Mouse (Mus musculus) liver, postnatal 0 days (tissue): ENCODE results near the gene Nfatc3.

Experiments
- CTCF ChIP-seq: sonication (generic); IDR thresholded peaks from 2 replicates; pipeline ENCODE4 v1.5.1; 2016; ENCODE audit warnings: antibody characterized with exemption, low read depth
- EP300 ChIP-seq: IDR thresholded peaks from 2 replicates; pipeline ENCODE4 v1.6.1; 2016; ENCODE audit warnings: antibody characterized with exemption, low read depth, mild to moderate bottlenecking

GRCm38 (mm10) chr8:106052510-106053089 is 6.0 kb upstream of the Nfatc3 start:
- no peak for TF ChIP-seq CTCF
- TF ChIP-seq EP300: no peak
